Mouse (Mus musculus) erythroblast, embryonic 14.5 days (primary cell): ENCODE data around the gene Pcca.

Experiments
- GATA1 ChIP-seq: IDR thresholded peaks from 2 replicates; pipeline ENCODE4 v1.6.1; 2012; ENCODE audit warnings: low read length, inconsistent platforms, mixed read lengths
- TAL1 ChIP-seq: IDR thresholded peaks from 3 replicates; pipeline ENCODE4 v1.6.1; 2012; ENCODE audit warnings: low read length, inconsistent platforms, mixed read lengths

DNA sequence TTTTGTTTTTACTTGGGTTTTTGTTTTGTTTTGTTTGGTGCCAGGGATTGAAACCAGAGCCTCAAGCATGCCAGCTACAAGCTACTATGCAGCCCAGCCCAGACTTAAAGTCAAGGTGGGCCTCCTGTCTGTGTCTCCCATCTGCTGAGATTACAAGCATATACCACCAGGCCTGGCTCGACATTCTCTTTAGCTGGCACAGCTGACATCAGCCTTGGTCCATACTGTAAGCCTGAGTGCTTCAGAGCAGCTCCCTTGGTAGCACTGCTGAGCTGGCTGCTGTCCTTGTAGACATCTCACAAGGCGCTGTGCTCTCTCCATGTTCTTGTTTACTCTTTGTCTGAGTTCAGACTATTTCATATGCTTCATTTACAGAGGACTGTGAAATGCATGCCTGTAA is 302.9 kb downstream of the Pcca start:
- TF ChIP-seq GATA1, result no peak
- TF ChIP-seq TAL1, result no peak
